ENCODE assay signal across 8 mouse cellular contexts in the genomic region with DNA sequence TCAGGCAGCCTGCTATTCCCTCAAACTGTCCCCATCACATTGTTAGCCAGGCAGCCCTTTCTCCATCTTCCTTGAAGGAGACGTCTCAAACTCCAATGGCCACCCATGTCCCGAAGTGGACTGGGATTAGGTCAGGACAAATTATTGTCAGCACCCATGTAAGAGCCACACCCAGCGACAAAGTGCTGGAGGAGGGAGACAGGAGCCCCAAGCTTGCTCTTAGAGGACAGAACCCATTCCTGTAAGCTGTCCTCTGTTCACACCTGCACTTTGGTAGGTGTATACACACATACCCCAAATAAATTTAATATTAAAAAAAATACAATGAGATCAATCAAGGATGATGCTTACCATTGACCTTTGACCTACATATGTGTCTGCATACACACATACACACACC. TPM values are rescaled to one million over a fixed set of nuclear protein-coding genes. Genes with fewer than 3 reads are reported as not detected.
A peak's percentile ranks its signal among the peaks of the same experiment; 100 is the strongest.
DNase-seq lines count a peak whose midpoint lies in the region; ATAC-seq and TF ChIP-seq lines count a peak whose summit lies in the region.

No protein-coding gene starts in this region.

- peak overlapping the region; percentile 67 for H3K27ac ChIP-seq in kidney, embryonic 15.5 days
- H3K27ac ChIP-seq in embryonic facial prominence, embryonic 11.5 days (replicated peaks; ENCODE audit: low read depth, low read length) = no peak overlapping the region
- H3K27ac ChIP-seq in intestine, embryonic 14.5 days (ENCODE audit: low read depth) = no peak overlapping the region
- H3K27ac ChIP-seq in midbrain, postnatal 0 days (ENCODE audit: low read depth, low read length) = peak overlapping the region; percentile 81

- no peak for DNase-seq in kidney, adult 8-10 months
- no peak for DNase-seq in embryonic facial prominence, embryonic 11.5 days (ENCODE audit: low spot score)
- DNase-seq in intestine, embryonic 14.5 days (ENCODE audit: low spot score) = no peak
- DNase-seq in midbrain, postnatal 0 days (ENCODE audit: low spot score) = no peak
- no peak for DNase-seq in urinary bladder, adult 2 months (ENCODE audit: low spot score)
- DNase-seq in MN1 (ENCODE audit: low spot score) = no peak
- no peak for DNase-seq in adrenal gland, adult 2 months

- ATAC-seq in kidney, embryonic 15.5 days (replicated peaks; ENCODE audit: low FRiP score) = peak; percentile 30; the same call in 1 of the 2 replicates
- peak; percentile 57 for ATAC-seq in embryonic facial prominence, embryonic 11.5 days (replicated peaks; ENCODE audit: insufficient number of reproducible peaks, low FRiP score, low TSS enrichment, low read depth)
- ATAC-seq in intestine, embryonic 14.5 days (replicated peaks; ENCODE audit: low FRiP score, low TSS enrichment, low read depth) = no peak
- ATAC-seq in midbrain, postnatal 0 days (ENCODE audit: low FRiP score) = peak; percentile 39; the same call in 1 of the 2 replicates

- H3K9me3 ChIP-seq in kidney, embryonic 15.5 days (replicated peaks) = no peaks in the 10 kb centered on the region
- H3K9me3 ChIP-seq in embryonic facial prominence, embryonic 11.5 days (replicated peaks; ENCODE audit: control insufficient read depth, low read length) = no peaks in the 10 kb centered on the region
- no peaks in the 10 kb centered on the region for H3K9me3 ChIP-seq in intestine, embryonic 14.5 days (ENCODE audit: control insufficient read depth, low read length)
- no peaks in the 10 kb centered on the region for H3K9me3 ChIP-seq in midbrain, postnatal 0 days (ENCODE audit: low read length)

- 0 out of 2 replicates have a peak overlapping the region, but pooled peaks have one; percentile 33 for H3K9ac ChIP-seq in kidney, embryonic 15.5 days
- peak overlapping the region; percentile 39; the same call in 1 of the 2 replicates for H3K9ac ChIP-seq in embryonic facial prominence, embryonic 11.5 days (replicated peaks; ENCODE audit: low read length)
- H3K9ac ChIP-seq in intestine, embryonic 14.5 days (ENCODE audit: low read length) = peak overlapping the region; percentile 22; the same call in 1 of the 2 replicates
- peak overlapping the region; percentile 33; the same call in 1 of the 2 replicates for H3K9ac ChIP-seq in midbrain, postnatal 0 days (replicated peaks; ENCODE audit: low read length, poor library complexity, severe bottlenecking)

- H3K36me3 ChIP-seq in kidney, embryonic 15.5 days = peaks cover 17% of the 10 kb centered on the region
- no peaks in the 10 kb centered on the region for H3K36me3 ChIP-seq in embryonic facial prominence, embryonic 11.5 days (replicated peaks; ENCODE audit: control insufficient read depth, insufficient read depth, low read depth, low read length)
- H3K36me3 ChIP-seq in intestine, embryonic 14.5 days (ENCODE audit: control insufficient read depth, insufficient read depth, low read length) = peaks cover 8% of the 10 kb centered on the region
- no peaks in the 10 kb centered on the region for H3K36me3 ChIP-seq in midbrain, postnatal 0 days (ENCODE audit: insufficient read depth, low read length)

- H3K4me2 ChIP-seq in kidney, embryonic 15.5 days = peak overlapping the region; percentile 56
- H3K4me2 ChIP-seq in embryonic facial prominence, embryonic 11.5 days (ENCODE audit: low read depth, low read length) = peak overlapping the region; percentile 40
- H3K4me2 ChIP-seq in intestine, embryonic 14.5 days (ENCODE audit: low read length) = peak overlapping the region; percentile 51
- peak overlapping the region; percentile 49 for H3K4me2 ChIP-seq in midbrain, postnatal 0 days (ENCODE audit: low read depth, low read length, poor library complexity, severe bottlenecking)

- H3K4me3 ChIP-seq in kidney, embryonic 15.5 days (replicated peaks) = peak overlapping the region; percentile 64
- peak overlapping the region; percentile 28 for H3K4me3 ChIP-seq in embryonic facial prominence, embryonic 11.5 days (ENCODE audit: low read depth, low read length)
- peak overlapping the region; percentile 38 for H3K4me3 ChIP-seq in intestine, embryonic 14.5 days (ENCODE audit: low read depth, low read length)
- peak overlapping the region; percentile 55 for H3K4me3 ChIP-seq in midbrain, postnatal 0 days (ENCODE audit: low read depth, low read length)

- 40% methylated on average over 3 of the region's 3 CpGs for WGBS in kidney, embryonic 15.5 days
- WGBS in embryonic facial prominence, embryonic 11.5 days = 22% methylated on average over 3 of the region's 3 CpGs
- WGBS in intestine, embryonic 14.5 days = 31% methylated on average over 3 of the region's 3 CpGs
- WGBS in midbrain, postnatal 0 days = 35% methylated on average over 3 of the region's 3 CpGs

- H3K4me1 ChIP-seq in kidney, embryonic 15.5 days = no peaks in the 10 kb centered on the region
- H3K4me1 ChIP-seq in embryonic facial prominence, embryonic 11.5 days (ENCODE audit: control insufficient read depth, insufficient read depth, low read length) = no peaks in the 10 kb centered on the region
- no peaks in the 10 kb centered on the region; the same call in 1 of the 2 replicates for H3K4me1 ChIP-seq in intestine, embryonic 14.5 days (replicated peaks; ENCODE audit: control insufficient read depth, insufficient read depth, low read length)
- H3K4me1 ChIP-seq in midbrain, postnatal 0 days (ENCODE audit: insufficient read depth, low read length) = no peaks in the 10 kb centered on the region

- no peak for TF ChIP-seq CTCF in midbrain, postnatal 0 days (IDR thresholded peaks at IDR 0.05)

- no peaks in the 10 kb centered on the region for H3K27me3 ChIP-seq in kidney, embryonic 15.5 days
- no peaks in the 10 kb centered on the region for H3K27me3 ChIP-seq in embryonic facial prominence, embryonic 11.5 days (ENCODE audit: control insufficient read depth, insufficient read depth, low read length)
- H3K27me3 ChIP-seq in intestine, embryonic 14.5 days (replicated peaks; ENCODE audit: control insufficient read depth, insufficient read depth, low read length) = no peaks in the 10 kb centered on the region
- no peaks in the 10 kb centered on the region for H3K27me3 ChIP-seq in midbrain, postnatal 0 days (ENCODE audit: insufficient read depth, low read length)

RNA-seq across cellular contexts. Expression of gene Suv39h1, which starts 0.5 kb away (rescaled TPM):
- polyA plus RNA-seq in kidney, embryonic 15.5 days (2015; fragmentation: Nextera tagmentation; extraction: Ambion mirVana) = 69.0 and 69.5 TPM in 2 replicates
- 86.7 and 88.3 TPM in 2 replicates for polyA plus RNA-seq in embryonic facial prominence, embryonic 11.5 days (2014; fragmentation: Nextera tagmentation; extraction: Ambion mirVana)
- 59.7 and 61.8 TPM in 2 replicates for polyA plus RNA-seq in intestine, embryonic 14.5 days (2014; fragmentation: Nextera tagmentation; extraction: Ambion mirVana)
- total RNA-seq in midbrain, postnatal 0 days (2014; rRNA removed) = 32.0 and 45.0 TPM in 2 replicates
- polyA plus RNA-seq in midbrain, postnatal 0 days (2015; fragmentation: Nextera tagmentation; extraction: Ambion mirVana) = 34.8 and 35.4 TPM in 2 replicates
- 11.8 and 13.0 TPM in 2 replicates for polyA plus RNA-seq in urinary bladder, adult 2 months (2012; rRNA removed)
- 10 to 100 TPM in 1 of 2 experiments, 1 to 10 TPM in 1; 9.1 to 11.2 TPM for total RNA-seq in adrenal gland, adult 2 months (2021)
- 4.9 and 5.5 TPM in 2 replicates for polyA plus RNA-seq in adrenal gland, adult 2 months (2012; rRNA removed)

RNA-seq across cellular contexts. Expression of gene Was, which starts 15.2 kb away (rescaled TPM):
- polyA plus RNA-seq in kidney, embryonic 15.5 days (2015; fragmentation: Nextera tagmentation; extraction: Ambion mirVana) = 0.23 and 0.49 TPM in 2 replicates
- polyA plus RNA-seq in embryonic facial prominence, embryonic 11.5 days (2014; fragmentation: Nextera tagmentation; extraction: Ambion mirVana) = 0.42 and 0.48 TPM in 2 replicates
- 0.35 and 0.51 TPM in 2 replicates for polyA plus RNA-seq in intestine, embryonic 14.5 days (2014; fragmentation: Nextera tagmentation; extraction: Ambion mirVana)
- total RNA-seq in midbrain, postnatal 0 days (2014; rRNA removed) = 0.52 and 0.60 TPM in 2 replicates
- 0.15 and 0.30 TPM in 2 replicates for polyA plus RNA-seq in midbrain, postnatal 0 days (2015; fragmentation: Nextera tagmentation; extraction: Ambion mirVana)
- polyA plus RNA-seq in urinary bladder, adult 2 months (2012; rRNA removed) = 3.8 and 3.9 TPM in 2 replicates
- 1 to 10 TPM; 2.4 to 3.2 TPM for total RNA-seq in adrenal gland, adult 2 months (2021)
- polyA plus RNA-seq in adrenal gland, adult 2 months (2012; rRNA removed) = 2.1 and 2.5 TPM in 2 replicates

RNA-seq across cellular contexts. Expression of gene Glod5, which starts 56.8 kb away (rescaled TPM):
- 0.35 TPM in 1 of 2 replicates, not detected in the other for polyA plus RNA-seq in kidney, embryonic 15.5 days (2015; fragmentation: Nextera tagmentation; extraction: Ambion mirVana)
- polyA plus RNA-seq in embryonic facial prominence, embryonic 11.5 days (2014; fragmentation: Nextera tagmentation; extraction: Ambion mirVana) = not detected in 2 replicates
- not detected in 2 replicates for polyA plus RNA-seq in intestine, embryonic 14.5 days (2014; fragmentation: Nextera tagmentation; extraction: Ambion mirVana)
- 2.4 TPM in 1 of 2 replicates, not detected in the other for total RNA-seq in midbrain, postnatal 0 days (2014; rRNA removed)
- 0.81 and 1.1 TPM in 2 replicates for polyA plus RNA-seq in midbrain, postnatal 0 days (2015; fragmentation: Nextera tagmentation; extraction: Ambion mirVana)
- not detected in 2 replicates for polyA plus RNA-seq in urinary bladder, adult 2 months (2012; rRNA removed)
- not detected for total RNA-seq in adrenal gland, adult 2 months (2021)
- polyA plus RNA-seq in adrenal gland, adult 2 months (2012; rRNA removed) = not detected in 2 replicates

RNA-seq across cellular contexts. Expression of gene Wdr13, which starts 57.6 kb away (rescaled TPM):
- 22.7 and 29.3 TPM in 2 replicates for polyA plus RNA-seq in kidney, embryonic 15.5 days (2015; fragmentation: Nextera tagmentation; extraction: Ambion mirVana)
- polyA plus RNA-seq in embryonic facial prominence, embryonic 11.5 days (2014; fragmentation: Nextera tagmentation; extraction: Ambion mirVana) = 15.1 and 15.9 TPM in 2 replicates
- polyA plus RNA-seq in intestine, embryonic 14.5 days (2014; fragmentation: Nextera tagmentation; extraction: Ambion mirVana) = 23.3 and 27.0 TPM in 2 replicates
- 324 and 337 TPM in 2 replicates for total RNA-seq in midbrain, postnatal 0 days (2014; rRNA removed)
- 59.9 and 60.4 TPM in 2 replicates for polyA plus RNA-seq in midbrain, postnatal 0 days (2015; fragmentation: Nextera tagmentation; extraction: Ambion mirVana)
- polyA plus RNA-seq in urinary bladder, adult 2 months (2012; rRNA removed) = 73.3 and 77.8 TPM in 2 replicates
- 10 to 100 TPM; 52.4 to 57.7 TPM for total RNA-seq in adrenal gland, adult 2 months (2021)
- polyA plus RNA-seq in adrenal gland, adult 2 months (2012; rRNA removed) = 213 and 220 TPM in 2 replicates

Comparison
In these comparisons a context has a peak if more than half of its experiments do, and no peak if none do; other contexts are left out.
1. H3K27ac ChIP-seq: peak in kidney, embryonic 15.5 days (single experiment) and midbrain, postnatal 0 days (single experiment); none in embryonic facial prominence, embryonic 11.5 days (single experiment) and intestine, embryonic 14.5 days (single experiment).
2. Peak in every context shown above with its lines, with median percentiles within 50 percentile points of each other: H3K4me2 ChIP-seq, H3K4me3 ChIP-seq and H3K9ac ChIP-seq.